Mouse (Mus musculus) urinary bladder, postnatal 0 days (tissue): ENCODE data around the gene Slc37a4. TPM values are rescaled to one million over a fixed set of nuclear protein-coding genes. Genes with fewer than 3 reads are reported as not detected.

Source experiments
- microRNA-seq: library from miRNA; unstranded; fragments of <30 nt; microRNA quantifications from one replicate; pipeline ENCODE4, GENCODE M21; 2016
- polyA plus RNA-seq: library from polyadenylated mRNA; unstranded; fragments of >200 nt; fragmentation: Nextera tagmentation; extraction: Ambion mirVana; gene quantifications from 2 replicates; pipeline ENCODE4 v1.2.1, GENCODE M21; 2015

Gene Slc37a4
- polyA plus RNA-seq = 10.6 and 11.6 TPM in 2 replicates

DNA sequence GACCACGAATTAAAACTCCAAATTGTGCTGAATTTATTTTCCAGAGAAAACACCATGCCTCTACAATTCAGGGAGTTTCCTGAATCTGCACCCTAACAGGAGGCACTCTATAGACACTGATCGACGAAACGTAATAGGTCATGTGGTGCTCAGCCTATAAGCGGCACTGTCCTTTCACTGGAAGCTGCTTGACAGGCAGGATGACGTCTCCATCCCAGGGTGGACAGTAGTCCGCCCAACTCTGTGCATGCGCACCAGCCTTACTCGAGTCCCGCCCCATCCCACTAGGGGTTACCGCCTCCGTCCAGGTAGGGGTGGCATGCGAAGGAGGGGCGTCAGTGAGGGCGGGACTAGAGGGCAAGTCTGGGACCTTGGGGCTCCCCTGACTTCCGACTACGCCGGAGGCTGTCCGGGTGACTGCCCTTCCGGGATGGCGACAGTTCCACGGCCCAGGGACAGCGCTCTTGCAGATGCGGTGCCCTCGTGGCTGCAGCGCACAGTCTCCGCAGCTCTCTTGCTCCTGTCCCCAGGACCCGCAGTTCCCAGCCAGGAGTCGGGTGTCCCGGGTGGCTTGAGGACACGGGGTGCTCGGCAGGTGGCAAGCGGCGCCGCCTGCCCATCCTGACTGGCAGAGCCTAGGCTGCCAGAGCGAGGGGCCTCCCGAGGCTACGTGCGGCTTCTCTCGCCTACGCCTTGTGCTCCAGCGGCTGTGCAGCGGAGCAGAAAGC, at the start of gene Slc37a4:
Slc37a4 (plus strand) TSS at position 169 of the 728 bp plus-strand sequence.

DNA sequence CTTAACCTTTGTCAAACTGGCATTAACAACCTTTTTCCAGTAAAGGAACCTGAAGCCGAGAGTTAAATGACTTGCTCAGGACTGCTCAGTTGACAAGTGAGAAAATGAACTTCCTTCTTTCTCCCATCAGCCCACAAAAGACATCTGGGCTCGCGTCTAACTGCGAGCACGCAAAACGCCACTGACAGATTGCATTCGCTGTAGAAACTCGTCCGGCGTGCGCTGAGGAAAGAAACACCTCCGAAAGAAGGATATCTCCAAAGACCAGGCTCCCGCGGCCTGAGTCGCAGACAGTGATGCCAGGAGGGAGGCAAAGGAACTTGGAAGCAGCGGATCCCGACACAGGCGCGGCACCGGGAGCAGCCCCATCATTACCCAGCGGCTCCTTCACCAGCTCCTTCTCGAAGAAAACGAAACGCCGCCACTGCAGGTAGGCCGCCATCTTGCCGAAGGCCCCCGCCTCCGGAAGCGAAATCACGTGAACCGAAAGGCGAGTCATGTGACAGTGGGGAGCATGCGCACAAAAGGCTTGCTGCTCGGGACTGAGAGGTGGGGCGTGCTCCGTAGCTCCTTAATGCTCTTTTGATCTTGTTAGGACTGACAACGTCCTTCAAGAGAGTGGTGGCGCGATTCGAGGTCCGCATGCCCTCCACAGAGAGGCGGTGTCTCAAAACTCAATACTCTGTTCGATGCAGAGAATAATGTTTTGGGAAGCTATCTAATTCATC, 35.3 kb upstream of the Slc37a4 start, which contains the start of gene Vps11:
Vps11 (minus strand) TSS at position 481 of the 728 bp plus-strand sequence.

DNA sequence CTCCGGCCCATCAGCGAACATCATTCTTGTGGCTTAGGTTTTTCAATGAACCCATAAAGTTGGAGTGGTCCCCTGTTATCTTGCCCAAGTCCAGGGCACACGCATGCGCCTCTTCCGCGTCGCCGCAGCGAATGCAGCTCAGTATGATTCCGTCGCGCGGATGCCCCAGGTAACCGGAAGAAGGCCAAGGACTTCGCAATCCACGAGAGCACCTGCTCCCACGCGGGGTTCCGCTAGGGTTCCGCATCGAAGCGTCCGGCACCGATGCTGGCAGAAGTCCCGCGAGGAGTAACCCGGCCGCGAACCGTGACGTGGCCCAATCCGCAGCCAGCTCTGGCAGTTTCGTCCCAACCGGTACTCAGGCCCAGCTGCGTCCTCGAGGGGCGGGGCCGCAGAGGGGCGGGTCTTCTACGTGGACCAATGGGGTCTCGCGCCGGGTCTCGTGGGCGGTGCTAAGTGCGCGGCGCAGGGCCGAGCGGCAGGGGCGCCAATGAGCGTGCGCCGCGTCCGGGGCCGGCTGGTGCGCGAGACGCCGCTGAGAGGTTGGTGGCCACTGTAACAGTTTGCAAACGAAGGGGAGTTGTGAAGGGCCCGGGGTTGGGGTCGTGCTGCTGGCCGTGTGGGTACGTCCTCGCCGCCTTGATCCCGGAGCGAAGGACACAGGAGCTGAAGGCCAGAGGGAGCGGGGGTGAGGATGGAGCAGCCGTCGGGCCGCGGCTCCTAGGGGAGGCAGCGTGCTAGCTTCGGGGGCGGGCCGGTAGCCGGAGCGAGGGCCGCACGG, 17.4 kb upstream of the Slc37a4 start, which contains the start of gene Hyou1:
Hyou1 (plus strand) TSS at position 437 of the 781 bp plus-strand sequence.

DNA sequence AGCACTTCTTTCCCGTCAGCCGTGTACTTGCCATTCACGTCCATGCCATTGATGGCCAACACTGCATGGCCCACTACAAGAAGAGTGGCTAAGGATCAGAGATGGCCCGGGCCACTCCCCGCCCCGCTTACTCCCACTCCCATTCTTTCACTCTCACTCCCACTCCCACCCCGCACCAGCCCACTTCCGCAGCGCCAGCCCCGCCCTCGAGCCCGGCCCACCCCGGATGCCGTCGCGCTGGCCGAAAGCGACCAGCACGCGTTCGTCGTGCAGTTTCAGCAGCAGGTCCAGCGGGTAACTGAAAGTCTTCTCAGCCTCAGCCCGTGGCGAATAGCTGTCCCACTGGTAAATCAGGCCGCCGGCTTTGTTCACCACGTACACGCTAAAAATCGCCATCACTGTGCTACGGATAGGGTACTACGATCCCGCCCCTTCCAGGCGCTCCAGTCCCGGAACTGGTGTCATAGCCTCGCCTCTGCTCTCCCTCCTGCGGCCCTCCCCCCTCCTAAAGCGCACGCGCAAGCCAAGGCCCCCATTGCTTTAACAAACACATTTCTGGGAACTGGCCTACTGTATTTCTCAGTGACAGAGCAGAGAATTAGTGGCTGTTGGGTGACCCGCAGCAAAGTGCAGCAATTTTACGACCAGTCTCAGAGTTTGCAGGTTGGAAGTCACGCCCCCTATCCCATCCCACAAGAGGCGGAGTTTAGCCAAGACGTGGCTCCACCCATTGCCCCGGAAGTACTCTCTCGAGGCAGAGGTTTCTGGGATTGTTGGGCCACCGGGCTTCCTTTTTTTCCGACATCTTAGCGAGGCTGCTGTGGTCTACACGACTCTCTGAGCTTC, 10.5 kb downstream of the Slc37a4 start, which contains the start of the genes Rps25 and Trappc4:
Rps25 (plus strand) TSS at position 234 of the 846 bp plus-strand sequence.
Trappc4 (minus strand) TSS at position 695 of the 846 bp plus-strand sequence.

DNA sequence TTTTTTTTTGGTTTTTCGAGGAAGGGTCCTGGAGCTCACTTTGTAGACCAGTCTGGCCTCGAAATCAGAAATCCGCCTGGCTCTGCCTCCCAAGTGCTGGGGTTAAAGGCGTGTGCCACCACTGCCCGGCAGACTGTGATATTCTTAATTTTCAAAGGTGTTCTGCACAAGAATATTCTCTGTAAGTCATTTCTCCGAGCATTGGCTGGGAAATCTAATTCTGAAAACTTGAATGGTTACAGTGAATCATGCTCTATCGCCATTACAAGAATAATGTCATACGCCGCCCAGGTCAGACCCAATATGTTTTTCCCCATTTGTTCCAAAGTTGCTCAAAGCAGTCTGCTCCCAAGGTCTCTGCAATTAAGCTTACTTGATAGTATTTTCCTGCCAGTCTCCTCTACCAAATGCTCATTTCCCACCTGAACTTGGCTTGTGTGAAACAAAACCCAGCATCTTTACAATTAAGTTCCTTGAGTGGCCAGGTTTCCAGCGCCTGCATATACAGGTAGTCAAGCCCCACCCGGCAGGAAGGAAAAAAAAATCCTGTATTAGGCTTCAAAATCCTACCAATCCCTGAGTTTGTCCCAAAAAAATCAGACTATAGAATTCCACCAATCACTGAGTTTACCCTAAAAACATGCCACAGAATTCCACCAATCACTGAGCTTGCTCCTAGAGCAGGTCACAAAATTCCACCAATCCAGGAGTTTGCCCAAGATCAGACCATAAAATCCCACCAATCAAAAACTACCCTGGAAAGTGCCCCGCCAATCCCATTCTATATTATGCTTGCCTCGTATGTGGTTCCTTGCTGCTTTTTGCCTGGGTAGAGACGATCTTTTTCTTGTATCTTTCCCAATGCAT, 22.1 kb downstream of the Slc37a4 start, which contains the start of gene Ccdc84:
Ccdc84 (minus strand) TSS at position 51 of the 867 bp plus-strand sequence.

DNA sequence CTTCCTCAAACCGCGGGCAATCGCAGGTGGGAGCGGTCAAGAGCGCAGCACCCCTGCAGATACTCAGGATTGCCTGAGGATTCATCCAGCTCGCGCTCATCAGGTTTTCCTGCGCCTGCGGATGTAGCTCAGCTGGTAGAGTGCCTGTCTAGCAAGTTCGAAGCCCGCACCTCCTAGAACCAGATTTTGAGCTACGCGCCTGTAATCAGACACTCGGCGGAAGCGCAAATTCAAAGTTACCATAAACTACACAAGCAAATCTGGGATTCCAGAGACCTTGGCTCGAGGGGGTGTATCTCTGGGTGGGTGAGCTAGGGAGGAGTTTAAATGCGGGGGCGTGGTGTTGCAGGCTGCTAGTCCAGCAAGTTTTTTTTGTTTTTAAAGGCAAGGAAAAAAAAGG, 44.3 kb downstream of the Slc37a4 start, which contains the start of gene Foxr1:
Foxr1 (minus strand) TSS at position 176 of the 400 bp plus-strand sequence.

Small RNA genes within 50 kb of the gene (microRNA-seq; reads per million reads assigned to microRNA genes)
- not detected for gene Mir7085

Other genes with a start within 250 kb of the Slc37a4 start
- 7.7 and 7.9 TPM in 2 replicates for gene Cbl, start 162.8 kb upstream of the Slc37a4 start, polyA plus RNA-seq
- not detected in 2 replicates for gene Ccdc153, start 156.2 kb upstream of the Slc37a4 start, polyA plus RNA-seq
- gene Pdzd3, start 145.4 kb upstream of the Slc37a4 start, polyA plus RNA-seq = not detected in 2 replicates
- 11.7 and 13.2 TPM in 2 replicates for gene Nlrx1, start 128.3 kb upstream of the Slc37a4 start, polyA plus RNA-seq
- 1.2 and 1.5 TPM in 2 replicates for gene Abcg4, start 108.2 kb upstream of the Slc37a4 start, polyA plus RNA-seq
- 9.8 and 10.6 TPM in 2 replicates for gene Hinfp, start 91.2 kb upstream of the Slc37a4 start, polyA plus RNA-seq
- 9.5 and 10.0 TPM in 2 replicates for gene C2cd2l, start 76.6 kb upstream of the Slc37a4 start, polyA plus RNA-seq
- 20.0 and 21.4 TPM in 2 replicates for gene Dpagt1, start 70.8 kb upstream of the Slc37a4 start, polyA plus RNA-seq
- gene H2afx, start 62.2 kb upstream of the Slc37a4 start, polyA plus RNA-seq = 62.3 and 83.5 TPM in 2 replicates
- gene Hmbs, start 52.6 kb upstream of the Slc37a4 start, polyA plus RNA-seq = 55.1 and 55.2 TPM in 2 replicates
- gene Vps11, start 35.2 kb upstream of the Slc37a4 start, polyA plus RNA-seq = 14.4 and 16.1 TPM in 2 replicates
- gene Hyou1, start 17.4 kb upstream of the Slc37a4 start, polyA plus RNA-seq = 10.8 and 13.7 TPM in 2 replicates
- gene Rps25, start 10.3 kb downstream of the Slc37a4 start, polyA plus RNA-seq = 1,915 and 2,054 TPM in 2 replicates
- gene Trappc4, start 10.7 kb downstream of the Slc37a4 start, polyA plus RNA-seq = 76.5 and 84.1 TPM in 2 replicates
- gene Ccdc84, start 21.7 kb downstream of the Slc37a4 start, polyA plus RNA-seq = 12.5 TPM in 2 replicates
- not detected in 2 replicates for gene Foxr1, start 44.3 kb downstream of the Slc37a4 start, polyA plus RNA-seq
- 661 and 670 TPM in 2 replicates for gene Upk2, start 58.1 kb downstream of the Slc37a4 start, polyA plus RNA-seq
- 6.9 and 7.5 TPM in 2 replicates for gene Bcl9l, start 86.0 kb downstream of the Slc37a4 start, polyA plus RNA-seq
- gene Cxcr5, start 165.0 kb downstream of the Slc37a4 start, polyA plus RNA-seq = 0.13 and 0.19 TPM in 2 replicates
- gene Ddx6, start 208.0 kb downstream of the Slc37a4 start, polyA plus RNA-seq = 10.2 and 11.2 TPM in 2 replicates